Mouse (Mus musculus): ENCODE data around the gene Cdhr5.

DNA sequence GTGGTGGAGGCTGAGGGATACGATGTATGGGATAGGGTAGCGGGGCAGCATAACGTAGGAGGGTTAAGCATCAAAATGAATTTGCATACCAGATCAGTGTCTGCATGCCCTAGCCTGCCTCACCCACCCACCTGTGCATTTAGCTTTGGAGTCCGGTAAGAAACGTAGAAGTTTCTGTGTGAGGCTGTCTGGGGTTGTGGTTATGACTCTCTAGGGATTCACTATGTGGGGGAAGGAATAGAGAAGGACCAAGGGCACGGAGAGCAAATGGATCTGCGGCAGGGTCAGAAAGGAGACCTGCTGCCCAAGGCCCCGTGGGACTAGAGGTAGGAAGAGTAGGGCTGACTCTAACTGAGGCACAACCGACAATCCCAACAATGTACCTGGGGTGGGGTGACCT lies 1.2 kb downstream of the Cdhr5 start:
- TF ChIP-seq CTCF (IDR thresholded peaks at IDR 0.05), result no peak
- TF ChIP-seq EP300 (IDR thresholded peaks at IDR 0.05), result no peak
